Mouse (Mus musculus): ENCODE results near the gene Ptprt. TPM values are rescaled to one million over a fixed set of nuclear protein-coding genes. Genes with fewer than 3 reads are reported as not detected.

Ptprt gene
- polyA plus RNA-seq, 1 experiment from 2014 or later, result 4.6 TPM

DNA sequence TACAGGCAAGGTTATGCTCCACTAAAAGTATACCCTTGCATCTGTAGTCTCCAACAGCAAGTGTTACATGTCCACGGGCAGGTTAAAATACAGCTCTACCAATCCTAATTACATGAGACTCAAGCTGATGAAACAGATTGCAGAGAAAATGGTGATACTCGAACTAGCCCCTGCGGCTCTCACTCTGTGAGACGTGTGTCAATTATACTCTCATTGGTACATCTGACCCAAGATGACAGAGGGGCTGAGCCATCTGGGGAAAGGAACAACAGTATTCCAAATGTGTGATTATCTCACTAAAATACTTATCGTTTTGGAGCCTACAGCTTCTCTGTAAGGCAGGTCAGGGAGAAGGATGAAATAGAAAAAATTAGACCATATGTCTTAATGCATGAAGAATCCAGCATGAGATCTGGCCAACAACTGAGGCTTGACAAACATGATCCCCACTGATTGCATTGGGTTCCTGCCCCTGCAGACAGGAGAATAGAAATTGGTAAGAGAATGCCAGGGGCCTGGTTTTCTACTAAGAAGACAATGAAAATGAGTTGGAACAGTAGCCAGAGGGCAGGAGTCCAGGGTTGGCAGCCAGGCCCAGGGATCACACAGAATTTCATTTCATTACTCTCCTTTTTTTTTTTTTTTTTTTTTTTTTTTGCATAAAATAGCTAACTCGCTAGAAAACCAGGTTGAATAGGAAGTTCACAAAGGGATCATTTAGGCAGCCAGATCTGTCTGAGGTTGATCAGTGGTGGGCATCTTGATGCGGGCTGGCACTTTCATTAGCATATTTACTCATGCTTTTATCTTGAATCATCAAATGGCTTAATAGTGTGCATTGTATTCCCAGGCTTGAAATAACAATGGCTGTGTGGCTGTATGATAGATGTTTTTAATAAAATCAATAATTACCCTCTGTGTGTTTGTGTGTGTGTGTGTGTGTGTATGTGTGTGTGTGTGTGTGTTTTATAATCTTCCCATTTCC is 699.5 kb downstream of the Ptprt start:
- Histone ChIP-seq H3K27ac (ENCODE audit: low read depth, low read length) (no peak overlapping the region), H3K9ac (ENCODE audit: low read depth, low read length) (no peak overlapping the region), H3K36me3 (ENCODE audit: control insufficient read depth, insufficient read depth, low read length) (no peaks in the 10 kb centered on the region), H3K9me3 (ENCODE audit: control insufficient read depth, low read length) (no peaks in the 10 kb centered on the region), H3K4me2 (replicated peaks; ENCODE audit: low read depth, low read length) (no peak overlapping the region), H3K4me1 (ENCODE audit: control insufficient read depth, insufficient read depth, low read length) (no peaks in the 10 kb centered on the region), H3K27me3 (ENCODE audit: control insufficient read depth, insufficient read depth, low read length) (no peaks in the 10 kb centered on the region), H3K4me3 (ENCODE audit: low read length) (no peak overlapping the region)
- WGBS, result 87% methylated on average over 7 of the region's 7 CpGs
- no peak for ATAC-seq (ENCODE audit: low FRiP score, low TSS enrichment)

DNA sequence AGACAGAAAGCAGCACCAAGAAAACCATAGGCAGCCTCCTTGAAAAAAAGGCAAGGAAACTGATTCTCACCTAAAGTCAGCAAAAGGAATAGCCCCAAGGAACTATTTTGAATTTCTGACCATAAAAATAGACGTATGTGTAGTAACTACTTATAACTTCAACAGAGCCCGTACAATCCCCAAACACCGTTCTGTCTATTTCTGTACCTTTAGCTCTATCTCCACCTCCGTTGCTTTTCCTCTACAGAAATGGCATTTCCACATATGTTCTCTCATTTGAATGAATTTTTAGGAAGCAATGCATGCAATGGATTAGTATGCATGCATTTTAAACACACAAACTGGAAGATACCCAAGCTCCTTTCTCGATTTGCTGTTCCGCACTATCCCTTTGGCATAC is 715.5 kb downstream of the Ptprt start:
- no peak overlapping the region for H3K27ac ChIP-seq (ENCODE audit: low read depth, low read length)
- no peak overlapping the region for H3K9ac ChIP-seq (ENCODE audit: low read depth, low read length)
- WGBS, result 94% methylated on average over 6 of the region's 6 CpGs
- H3K4me1 ChIP-seq (ENCODE audit: control insufficient read depth, insufficient read depth, low read length), result no peaks in the 10 kb centered on the region
- no peaks in the 10 kb centered on the region for H3K9me3 ChIP-seq (ENCODE audit: control insufficient read depth, low read length)
- H3K4me3 ChIP-seq (ENCODE audit: low read length), result no peak overlapping the region
- no peak overlapping the region for H3K4me2 ChIP-seq (replicated peaks; ENCODE audit: low read depth, low read length)
- no peak for ATAC-seq (ENCODE audit: low FRiP score, low TSS enrichment)
- H3K36me3 ChIP-seq (ENCODE audit: control insufficient read depth, insufficient read depth, low read length), result no peaks in the 10 kb centered on the region
- H3K27me3 ChIP-seq (ENCODE audit: control insufficient read depth, insufficient read depth, low read length), result no peaks in the 10 kb centered on the region

DNA sequence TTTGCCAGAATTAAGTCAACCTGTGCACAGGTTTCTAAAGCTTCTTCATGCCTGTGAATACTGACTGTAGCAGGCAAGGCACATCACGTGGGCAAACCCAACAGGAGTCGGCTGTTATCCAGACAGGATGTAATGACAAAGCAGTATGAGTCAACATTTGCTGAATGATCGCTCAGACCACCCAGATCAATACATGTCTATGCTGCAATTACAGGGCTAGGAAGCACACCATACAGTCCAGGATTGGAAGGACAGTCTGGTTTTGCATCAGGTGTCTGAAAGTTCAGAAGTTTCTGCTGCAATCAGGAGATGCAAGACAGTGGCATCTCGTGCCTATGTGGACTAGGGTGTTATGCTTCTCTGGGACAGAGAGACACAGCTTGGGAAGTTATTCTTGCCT is 716.3 kb downstream of the Ptprt start:
- ATAC-seq (ENCODE audit: low FRiP score, low TSS enrichment), result no peak
- no peaks in the 10 kb centered on the region for H3K4me1 ChIP-seq (ENCODE audit: control insufficient read depth, insufficient read depth, low read length)
- no peak overlapping the region for H3K4me3 ChIP-seq (ENCODE audit: low read length)
- H3K36me3 ChIP-seq (ENCODE audit: control insufficient read depth, insufficient read depth, low read length), result no peaks in the 10 kb centered on the region
- H3K9ac ChIP-seq (ENCODE audit: low read depth, low read length), result no peak overlapping the region
- no peak overlapping the region for H3K27ac ChIP-seq (ENCODE audit: low read depth, low read length)
- 89% methylated on average over 4 of the region's 4 CpGs for WGBS
- H3K9me3 ChIP-seq (ENCODE audit: control insufficient read depth, low read length), result no peaks in the 10 kb centered on the region
- H3K4me2 ChIP-seq (replicated peaks; ENCODE audit: low read depth, low read length), result no peak overlapping the region
- no peaks in the 10 kb centered on the region for H3K27me3 ChIP-seq (ENCODE audit: control insufficient read depth, insufficient read depth, low read length)

DNA sequence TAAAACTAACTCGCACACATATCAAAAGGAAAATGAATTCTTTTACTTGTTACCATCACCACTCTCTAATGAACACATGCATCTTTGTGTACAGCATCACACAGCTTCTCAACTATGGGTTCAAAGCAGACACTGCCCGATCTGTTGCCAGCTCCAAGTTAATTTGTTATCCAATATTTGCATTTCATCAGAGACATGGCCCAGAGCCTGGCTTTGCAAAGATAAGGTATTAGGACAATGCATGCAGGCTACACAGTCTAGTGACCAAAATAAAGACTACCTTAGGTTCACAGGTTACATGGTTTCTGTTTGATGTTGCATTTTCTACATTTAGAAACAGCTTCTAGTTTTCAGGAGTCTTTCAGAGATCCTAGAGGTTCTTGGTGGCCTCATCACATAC is 719.0 kb downstream of the Ptprt start:
- WGBS, result 83% methylated on average over 2 of the region's 2 CpGs
- Histone ChIP-seq H3K27me3 (ENCODE audit: control insufficient read depth, insufficient read depth, low read length) (no peaks in the 10 kb centered on the region), H3K27ac (ENCODE audit: low read depth, low read length) (no peak overlapping the region), H3K4me2 (replicated peaks; ENCODE audit: low read depth, low read length) (no peak overlapping the region), H3K4me1 (ENCODE audit: control insufficient read depth, insufficient read depth, low read length) (no peaks in the 10 kb centered on the region), H3K9ac (ENCODE audit: low read depth, low read length) (no peak overlapping the region), H3K9me3 (ENCODE audit: control insufficient read depth, low read length) (no peaks in the 10 kb centered on the region), H3K4me3 (ENCODE audit: low read length) (no peak overlapping the region), H3K36me3 (ENCODE audit: control insufficient read depth, insufficient read depth, low read length) (no peaks in the 10 kb centered on the region)
- no peak for ATAC-seq (ENCODE audit: low FRiP score, low TSS enrichment)

DNA sequence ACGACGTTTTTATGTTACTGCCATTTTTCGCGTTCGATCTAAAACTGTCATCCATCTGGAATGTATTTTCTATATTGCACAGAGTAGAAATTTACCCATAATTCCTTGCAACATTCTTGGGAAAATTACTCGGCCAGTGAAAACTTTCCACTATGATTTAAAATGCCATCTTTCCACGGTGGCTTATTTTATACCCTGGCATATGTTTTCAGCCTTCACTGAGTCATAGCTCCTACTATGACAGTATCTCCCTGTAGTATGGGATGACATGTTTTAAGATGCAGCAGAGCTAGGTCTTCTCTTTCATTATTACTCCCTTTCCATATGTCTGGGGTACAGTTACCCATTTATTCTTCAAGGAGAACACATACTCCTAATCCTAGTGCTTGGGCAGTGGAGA is 753.7 kb downstream of the Ptprt start:
- H3K9ac ChIP-seq (ENCODE audit: low read depth, low read length), result no peak overlapping the region

GRCm38 (mm10) chr2:161902196-161902595 is 758.8 kb downstream of the Ptprt start:
- no peaks in the 10 kb centered on the region for H3K36me3 ChIP-seq (ENCODE audit: control insufficient read depth, insufficient read depth, low read length)
- no peaks in the 10 kb centered on the region for H3K4me1 ChIP-seq (ENCODE audit: control insufficient read depth, insufficient read depth, low read length)
- no peak overlapping the region for H3K4me2 ChIP-seq (replicated peaks; ENCODE audit: low read depth, low read length)
- no peak overlapping the region for H3K27ac ChIP-seq (ENCODE audit: low read depth, low read length)
- H3K9ac ChIP-seq (ENCODE audit: low read depth, low read length), result no peak overlapping the region
- no peak overlapping the region for H3K4me3 ChIP-seq (ENCODE audit: low read length)
- WGBS, result 93% methylated on average over 3 of the region's 3 CpGs
- no peak for ATAC-seq (ENCODE audit: low FRiP score, low TSS enrichment)
- H3K27me3 ChIP-seq (ENCODE audit: control insufficient read depth, insufficient read depth, low read length), result no peaks in the 10 kb centered on the region
- no peaks in the 10 kb centered on the region for H3K9me3 ChIP-seq (ENCODE audit: control insufficient read depth, low read length)

More for the DNA sequence above, 753.7 kb downstream of the Ptprt start:
- Histone ChIP-seq H3K27ac (ENCODE audit: low read depth, low read length) (no peak overlapping the region), H3K9me3 (ENCODE audit: control insufficient read depth, low read length) (no peaks in the 10 kb centered on the region), H3K4me2 (replicated peaks; ENCODE audit: low read depth, low read length) (no peak overlapping the region), H3K4me3 (ENCODE audit: low read length) (no peak overlapping the region), H3K36me3 (ENCODE audit: control insufficient read depth, insufficient read depth, low read length) (no peaks in the 10 kb centered on the region), H3K27me3 (ENCODE audit: control insufficient read depth, insufficient read depth, low read length) (no peaks in the 10 kb centered on the region), H3K4me1 (ENCODE audit: control insufficient read depth, insufficient read depth, low read length) (no peaks in the 10 kb centered on the region)
- 84% methylated on average over 7 of the region's 7 CpGs for WGBS
- ATAC-seq (ENCODE audit: low FRiP score, low TSS enrichment), result no peak

DNA sequence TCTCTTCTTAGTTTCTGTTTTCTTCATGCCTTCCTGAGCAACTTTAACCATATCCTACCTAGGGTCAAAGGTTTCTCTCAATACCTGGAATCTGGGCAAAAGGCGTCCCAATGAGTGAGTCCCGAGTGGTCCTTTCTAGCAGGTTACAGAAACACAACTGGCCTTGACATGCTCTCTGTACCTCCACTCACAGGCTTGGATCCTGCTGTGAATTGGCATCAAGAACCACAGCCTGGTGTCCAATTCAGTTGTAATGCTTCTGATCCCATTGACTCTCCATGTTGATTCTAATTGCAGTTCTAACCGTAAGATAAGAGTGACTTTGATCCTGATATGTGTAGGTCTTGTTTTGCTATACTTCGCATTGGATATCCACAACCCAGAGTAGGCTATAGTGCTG is 776.5 kb downstream of the Ptprt start:
- ATAC-seq (ENCODE audit: low FRiP score, low TSS enrichment), result no peak
- Histone ChIP-seq H3K4me2 (replicated peaks; ENCODE audit: low read depth, low read length) (no peak overlapping the region), H3K27me3 (ENCODE audit: control insufficient read depth, insufficient read depth, low read length) (no peaks in the 10 kb centered on the region), H3K36me3 (ENCODE audit: control insufficient read depth, insufficient read depth, low read length) (no peaks in the 10 kb centered on the region), H3K4me1 (ENCODE audit: control insufficient read depth, insufficient read depth, low read length) (no peaks in the 10 kb centered on the region), H3K9me3 (ENCODE audit: control insufficient read depth, low read length) (no peaks in the 10 kb centered on the region), H3K4me3 (ENCODE audit: low read length) (no peak overlapping the region), H3K9ac (ENCODE audit: low read depth, low read length) (no peak overlapping the region), H3K27ac (ENCODE audit: low read depth, low read length) (no peak overlapping the region)
- 89% methylated on average over 4 of the region's 4 CpGs for WGBS

DNA sequence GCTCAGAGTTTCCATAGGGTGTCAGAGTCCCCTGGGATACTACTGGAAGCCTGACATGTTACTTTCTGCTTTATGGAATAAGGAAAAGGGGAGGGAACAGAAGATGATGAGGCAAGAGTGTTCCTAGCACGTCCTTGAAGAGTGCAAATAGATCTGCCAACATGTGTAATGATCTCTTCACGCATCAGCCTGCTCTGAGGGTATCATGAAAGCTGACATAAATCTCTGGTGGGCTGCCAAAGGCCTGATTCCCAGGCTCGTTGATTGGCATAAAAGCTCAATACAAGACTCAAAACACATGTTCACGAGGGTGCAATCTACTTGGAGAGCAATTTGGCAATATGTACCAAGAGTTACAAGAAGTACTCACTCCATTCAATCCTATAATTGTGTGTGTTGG is 778.4 kb downstream of the Ptprt start:
- Histone ChIP-seq H3K36me3 (ENCODE audit: control insufficient read depth, insufficient read depth, low read length) (no peaks in the 10 kb centered on the region), H3K4me2 (replicated peaks; ENCODE audit: low read depth, low read length) (no peak overlapping the region), H3K4me1 (ENCODE audit: control insufficient read depth, insufficient read depth, low read length) (no peaks in the 10 kb centered on the region), H3K27ac (ENCODE audit: low read depth, low read length) (no peak overlapping the region), H3K27me3 (ENCODE audit: control insufficient read depth, insufficient read depth, low read length) (no peaks in the 10 kb centered on the region), H3K4me3 (ENCODE audit: low read length) (no peak overlapping the region), H3K9me3 (ENCODE audit: control insufficient read depth, low read length) (no peaks in the 10 kb centered on the region), H3K9ac (ENCODE audit: low read depth, low read length) (no peak overlapping the region)
- WGBS, result 68% methylated on average over 4 of the region's 4 CpGs
- ATAC-seq (ENCODE audit: low FRiP score, low TSS enrichment), result no peak

DNA sequence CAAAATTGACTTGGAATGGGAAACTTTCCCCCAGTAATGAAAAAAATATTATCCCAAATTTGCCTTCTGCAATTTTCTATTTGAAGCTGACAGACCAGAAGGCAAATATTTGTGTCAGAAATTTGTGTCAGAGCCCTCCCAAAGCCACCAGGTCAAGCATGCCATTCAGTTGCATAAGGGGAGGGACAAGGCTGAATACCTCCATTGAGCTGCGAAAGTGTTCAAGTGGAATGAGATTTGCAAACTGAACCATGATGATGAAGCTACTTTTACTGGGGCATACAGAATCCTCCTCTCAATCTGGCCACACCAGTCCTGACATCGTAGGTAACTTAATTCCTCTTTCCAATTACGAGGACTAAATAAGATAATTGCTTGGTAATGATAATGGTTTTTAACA is 780.0 kb downstream of the Ptprt start:
- WGBS, result 90% methylated on average over 3 of the region's 3 CpGs
- no peaks in the 10 kb centered on the region for H3K27me3 ChIP-seq (ENCODE audit: control insufficient read depth, insufficient read depth, low read length)
- H3K27ac ChIP-seq (ENCODE audit: low read depth, low read length), result no peak overlapping the region
- no peaks in the 10 kb centered on the region for H3K4me1 ChIP-seq (ENCODE audit: control insufficient read depth, insufficient read depth, low read length)
- no peak overlapping the region for H3K4me2 ChIP-seq (replicated peaks; ENCODE audit: low read depth, low read length)
- H3K9me3 ChIP-seq (ENCODE audit: control insufficient read depth, low read length), result no peaks in the 10 kb centered on the region
- ATAC-seq (ENCODE audit: low FRiP score, low TSS enrichment), result no peak
- H3K36me3 ChIP-seq (ENCODE audit: control insufficient read depth, insufficient read depth, low read length), result no peaks in the 10 kb centered on the region
- no peak overlapping the region for H3K9ac ChIP-seq (ENCODE audit: low read depth, low read length)
- H3K4me3 ChIP-seq (ENCODE audit: low read length), result no peak overlapping the region

Data from kidney, embryonic 14.5 days (tissue).